Mouse (Mus musculus): Measurements from ENCODE around the gene Tpcn1.

GRCm38 (mm10) chr5:120514754-120515153 lies 73.7 kb downstream of the Tpcn1 start:
- TF ChIP-seq FLI1 (IDR thresholded peaks at IDR 0.05; ENCODE audit: low read length) (no peak), GATA1 (IDR thresholded peaks at IDR 0.05; ENCODE audit: borderline replicate concordance, low read length) (no peak)

All from megakaryocyte, embryonic 14.5 days (primary cell).